Mouse (Mus musculus): ENCODE results near the gene Sema4g.

DNA sequence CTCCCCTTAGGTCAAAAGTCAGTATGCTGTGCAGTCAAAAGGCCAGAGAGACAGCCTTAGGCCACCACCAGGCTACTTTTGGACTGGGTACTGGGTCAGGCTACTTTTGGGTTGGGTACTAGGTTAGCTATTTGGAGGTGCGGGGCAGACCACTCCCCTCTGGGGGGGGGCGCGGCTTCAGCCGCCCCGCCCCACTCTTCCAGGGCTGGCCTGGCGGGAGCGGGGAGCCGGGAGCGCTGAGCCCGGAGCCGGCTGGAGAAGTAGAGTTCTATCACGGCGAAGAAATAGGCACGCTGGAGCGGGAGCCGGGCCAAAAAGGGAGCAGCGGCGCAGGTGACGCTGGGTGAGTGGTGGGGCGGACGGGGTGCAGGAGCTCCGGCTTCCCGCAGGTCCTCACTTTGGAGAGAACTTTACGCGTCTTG, 26.1 kb downstream of the Sema4g start:
- TF ChIP-seq CTCF (IDR thresholded peaks at IDR 0.05; ENCODE audit: control insufficient read depth, insufficient read depth, low read length) (no peak), POLR2A (IDR thresholded peaks at IDR 0.05; ENCODE audit: borderline replicate concordance, control insufficient read depth, low read depth, low read length) (no peak)
